Mouse (Mus musculus): Measurements from ENCODE around the gene Dnajc7. TPM values are rescaled to one million over a fixed set of nuclear protein-coding genes. Genes with fewer than 3 reads are reported as not detected.
"Not testable (repeated sequence)": the region's sequence is repeated elsewhere in the genome, so short reads cannot be mapped to it uniquely, and the experiment has no call there.

The Dnajc7 gene
- polyA plus RNA-seq, 1 experiment from 2014 or later = 188 TPM

GRCm38 (mm10) chr11:100592346-100593046 is 27.5 kb downstream of the Dnajc7 start:
- no peak overlapping the region for H3K4me3 ChIP-seq (replicated peaks)
- H3K4me1 ChIP-seq (replicated peaks) = no peaks in the 10 kb centered on the region
- no peak for ATAC-seq
- H3K36me3 ChIP-seq = peaks cover 47% of the 10 kb centered on the region
- no peak overlapping the region for H3K9ac ChIP-seq
- no peaks in the 10 kb centered on the region for H3K9me3 ChIP-seq
- WGBS = 92% methylated on average over 11 of the region's 11 CpGs
- no peak overlapping the region for H3K27ac ChIP-seq
- no peaks in the 10 kb centered on the region for H3K27me3 ChIP-seq (replicated peaks)
- H3K4me2 ChIP-seq (replicated peaks) = no peak overlapping the region

- Histone ChIP-seq H3K4me2 (replicated peaks) (no peak overlapping the region), H3K9ac (no peak overlapping the region), H3K9me3 (no peaks in the 10 kb centered on the region), H3K4me3 (replicated peaks) (no peak overlapping the region), H3K27ac (no peak overlapping the region), H3K4me1 (replicated peaks) (no peaks in the 10 kb centered on the region), H3K36me3 (peaks cover 75% of the 10 kb centered on the region), H3K27me3 (replicated peaks) (no peaks in the 10 kb centered on the region)
- WGBS = 96% methylated on average over 2 of the region's 2 CpGs
- ATAC-seq = no peak
Measured at GRCm38 (mm10) chr11:100588462-100588861, 31.5 kb downstream of the Dnajc7 start.

DNA sequence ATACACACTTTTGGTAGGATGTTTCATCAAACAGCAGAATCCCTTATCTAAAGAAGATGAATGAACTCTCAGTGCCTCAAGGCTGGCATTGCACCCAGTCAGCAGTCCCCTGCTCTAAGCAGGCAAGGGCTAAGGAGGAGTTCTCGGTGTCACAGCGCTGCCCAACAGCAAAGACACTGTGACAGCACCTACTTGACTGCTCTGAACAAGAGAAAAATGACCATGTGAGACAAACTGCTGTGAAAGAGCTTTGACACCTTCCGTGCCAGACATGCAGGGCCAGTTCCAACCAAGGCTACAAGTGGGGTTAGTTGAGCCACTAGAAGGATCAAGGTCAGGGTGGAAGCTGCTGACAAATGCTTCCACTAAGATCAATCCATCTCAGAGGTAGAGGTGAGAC is 34.8 kb downstream of the Dnajc7 start:
- no peak overlapping the region for H3K4me3 ChIP-seq (replicated peaks)
- H3K27ac ChIP-seq = no peak overlapping the region
- no peak overlapping the region for H3K4me2 ChIP-seq (replicated peaks)
- no peak for ATAC-seq
- H3K4me1 ChIP-seq (replicated peaks) = no peaks in the 10 kb centered on the region
- H3K36me3 ChIP-seq = peaks cover 76% of the 10 kb centered on the region
- no peaks in the 10 kb centered on the region for H3K9me3 ChIP-seq
- H3K9ac ChIP-seq = no peak overlapping the region
- 96% methylated on average over 3 of the region's 3 CpGs for WGBS
- H3K27me3 ChIP-seq (replicated peaks) = no peaks in the 10 kb centered on the region

- H3K36me3 ChIP-seq = peaks cover 72% of the 10 kb centered on the region
- no peaks in the 10 kb centered on the region for H3K27me3 ChIP-seq (replicated peaks)
- H3K27ac ChIP-seq = no peak overlapping the region
- H3K9me3 ChIP-seq = no peaks in the 10 kb centered on the region
- 88% methylated on average over 7 of the region's 7 CpGs for WGBS
- no peaks in the 10 kb centered on the region for H3K4me1 ChIP-seq (replicated peaks)
- H3K9ac ChIP-seq = no peak overlapping the region
- H3K4me2 ChIP-seq (replicated peaks) = no peak overlapping the region
- no peak for ATAC-seq
- H3K4me3 ChIP-seq (replicated peaks) = no peak overlapping the region
Measured at GRCm38 (mm10) chr11:100584561-100584961, 35.4 kb downstream of the Dnajc7 start.

DNA sequence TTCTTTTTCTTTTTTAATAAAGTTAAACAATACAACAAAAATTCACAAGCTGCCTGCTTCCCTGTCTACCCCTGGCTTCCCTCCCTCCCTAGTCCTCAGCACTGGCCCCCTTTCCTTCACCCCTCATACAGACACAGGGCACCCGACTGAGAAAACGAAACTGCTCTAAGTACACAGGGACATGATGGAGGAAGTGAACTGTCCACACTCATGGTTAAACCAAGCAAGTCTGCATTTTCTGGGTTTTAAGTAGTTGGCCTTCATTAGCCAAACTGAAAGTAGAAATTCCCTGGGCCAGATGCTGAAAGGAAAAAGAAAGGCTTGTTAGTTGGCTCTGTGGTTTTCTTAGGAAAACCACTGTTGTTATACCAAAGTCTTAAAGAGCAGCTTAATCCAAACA is 37.1 kb downstream of the Dnajc7 start:
- ATAC-seq = no peak
- Histone ChIP-seq H3K27me3 (replicated peaks) (no peaks in the 10 kb centered on the region), H3K9me3 (no peaks in the 10 kb centered on the region), H3K4me3 (replicated peaks) (no peak overlapping the region), H3K36me3 (peaks cover 74% of the 10 kb centered on the region), H3K4me1 (replicated peaks) (no peaks in the 10 kb centered on the region), H3K4me2 (replicated peaks) (no peak overlapping the region), H3K27ac (no peak overlapping the region), H3K9ac (no peak overlapping the region)
- 75% methylated on average over 2 of the region's 2 CpGs for WGBS

- H3K9me3 ChIP-seq; H3K4me3 ChIP-seq (replicated peaks); H3K4me1 ChIP-seq (replicated peaks); ATAC-seq; H3K9ac ChIP-seq; H3K27me3 ChIP-seq (replicated peaks); H3K27ac ChIP-seq; H3K4me2 ChIP-seq (replicated peaks): not testable (repeated sequence)
- H3K36me3 ChIP-seq = peaks cover 71% of the 10 kb centered on the region
- 93% methylated on average over 1 of the region's 1 CpGs for WGBS
Measured at GRCm38 (mm10) chr11:100582413-100582812, 37.6 kb downstream of the Dnajc7 start.

DNA sequence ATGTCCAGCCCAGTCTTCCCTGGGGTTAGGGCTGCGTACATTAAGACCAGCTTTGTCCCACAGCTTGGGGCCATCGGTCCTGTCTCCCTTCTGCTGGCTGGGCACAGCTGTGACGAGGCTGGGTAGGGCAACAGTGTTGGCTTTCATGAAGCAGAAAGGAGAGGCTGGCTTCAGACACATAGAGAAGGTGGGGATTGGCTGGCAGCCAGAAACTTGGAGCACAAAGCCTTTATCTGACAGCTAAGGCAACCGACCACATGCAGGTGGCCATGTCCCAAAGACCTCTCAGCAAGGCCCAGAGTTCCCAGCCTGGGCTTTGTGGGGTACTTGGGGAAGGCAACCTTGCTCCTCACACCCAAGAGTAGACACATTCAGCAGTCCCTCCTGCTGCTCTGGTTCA is 38.2 kb downstream of the Dnajc7 start:
- Histone ChIP-seq H3K9me3 (no peaks in the 10 kb centered on the region), H3K36me3 (peaks cover 64% of the 10 kb centered on the region), H3K4me1 (replicated peaks) (no peaks in the 10 kb centered on the region), H3K4me3 (replicated peaks) (no peak overlapping the region), H3K27me3 (replicated peaks) (no peaks in the 10 kb centered on the region), H3K27ac (no peak overlapping the region), H3K4me2 (replicated peaks) (no peak overlapping the region), H3K9ac (no peak overlapping the region)
- peak; percentile 46; the same call in 1 of the 2 replicates for ATAC-seq
- 70% methylated on average over 4 of the region's 4 CpGs for WGBS

DNA sequence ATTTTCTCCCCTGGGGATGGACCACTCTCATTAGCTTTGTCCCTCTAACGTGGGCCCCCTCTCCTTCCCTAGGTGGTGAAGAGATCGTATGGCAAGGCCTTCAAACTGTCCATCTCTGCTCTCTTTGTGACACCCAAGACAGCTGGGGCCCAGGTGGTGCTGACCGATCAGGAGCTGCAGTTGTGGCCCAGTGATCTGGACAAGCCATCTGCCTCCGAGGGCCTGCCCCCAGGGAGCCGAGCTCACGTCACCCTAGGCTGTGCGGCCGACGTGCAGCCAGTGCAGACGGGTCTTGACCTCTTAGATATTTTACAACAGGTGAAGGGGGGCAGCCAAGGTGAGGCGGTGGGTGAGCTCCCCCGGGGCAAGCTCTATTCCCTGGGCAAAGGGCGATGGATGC is 39.7 kb downstream of the Dnajc7 start:
- 88% methylated on average over 13 of the region's 13 CpGs for WGBS
- Histone ChIP-seq H3K4me1 (replicated peaks) (0 out of 2 replicates have a peak, but pooled peaks cover 3% of the 10 kb centered on the region), H3K9ac (no peak overlapping the region), H3K9me3 (no peaks in the 10 kb centered on the region), H3K27me3 (replicated peaks) (no peaks in the 10 kb centered on the region), H3K4me3 (replicated peaks) (no peak overlapping the region), H3K4me2 (replicated peaks) (no peak overlapping the region), H3K27ac (no peak overlapping the region), H3K36me3 (peaks cover 51% of the 10 kb centered on the region)
- no peak for ATAC-seq

GRCm38 (mm10) chr11:100579116-100579799 is 40.7 kb downstream of the Dnajc7 start:
- ATAC-seq = no peak
- H3K27me3 ChIP-seq (replicated peaks) = no peaks in the 10 kb centered on the region
- 90% methylated on average over 9 of the region's 9 CpGs for WGBS
- H3K4me2 ChIP-seq (replicated peaks) = no peak overlapping the region
- no peak overlapping the region for H3K27ac ChIP-seq
- H3K9me3 ChIP-seq = no peaks in the 10 kb centered on the region
- 0 out of 2 replicates have a peak, but pooled peaks cover 4% of the 10 kb centered on the region for H3K4me1 ChIP-seq (replicated peaks)
- no peak overlapping the region for H3K4me3 ChIP-seq (replicated peaks)
- peaks cover 41% of the 10 kb centered on the region for H3K36me3 ChIP-seq
- no peak overlapping the region for H3K9ac ChIP-seq

DNA sequence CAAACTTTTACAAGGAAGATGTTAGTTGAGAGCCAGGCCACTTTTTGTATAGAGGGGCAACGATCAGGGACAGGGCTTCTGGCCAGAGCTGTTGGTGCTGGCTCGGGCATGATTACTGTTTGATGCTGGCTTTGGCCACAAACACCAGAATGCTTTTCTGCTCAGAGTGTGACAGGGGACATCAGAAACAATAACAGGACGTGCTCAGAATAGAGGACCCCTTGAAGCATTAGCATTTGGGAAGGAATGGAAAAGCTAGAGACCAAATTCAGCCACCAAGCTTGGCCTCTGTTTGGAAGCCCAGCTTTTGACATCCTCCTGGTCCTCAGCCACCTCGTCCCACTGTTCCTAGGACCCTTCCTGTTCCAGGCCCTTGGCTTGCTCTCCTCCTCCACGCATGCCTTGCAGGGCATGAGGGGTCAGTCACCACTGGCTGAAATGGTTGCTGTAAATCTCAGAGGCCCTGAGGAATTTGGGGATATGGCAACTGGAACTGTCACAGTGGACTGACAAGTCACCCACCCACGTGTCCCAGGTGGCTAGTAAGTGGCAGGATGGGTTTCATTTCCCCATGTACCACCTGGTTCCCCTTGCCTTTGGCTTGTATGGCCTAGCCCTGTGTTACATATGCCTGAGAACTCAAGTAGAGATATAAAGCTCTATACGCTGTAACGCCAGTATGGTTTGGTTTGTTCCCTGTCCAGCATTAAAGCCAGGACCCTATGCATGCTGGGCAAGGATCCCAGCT is 41.9 kb downstream of the Dnajc7 start:
- no peak for ATAC-seq
- Histone ChIP-seq H3K4me2 (replicated peaks) (no peak overlapping the region), H3K9ac (no peak overlapping the region), H3K4me1 (replicated peaks) (0 out of 2 replicates have a peak, but pooled peaks cover 4% of the 10 kb centered on the region), H3K27me3 (replicated peaks) (no peaks in the 10 kb centered on the region), H3K27ac (no peak overlapping the region), H3K4me3 (replicated peaks) (no peak overlapping the region), H3K9me3 (no peaks in the 10 kb centered on the region), H3K36me3 (peaks cover 29% of the 10 kb centered on the region)
- WGBS = 76% methylated on average over 8 of the region's 8 CpGs

GRCm38 (mm10) chr11:100576256-100576655 is 43.7 kb downstream of the Dnajc7 start:
- H3K36me3 ChIP-seq = peaks cover 18% of the 10 kb centered on the region
- no peak overlapping the region for H3K4me3 ChIP-seq (replicated peaks)
- 0 out of 2 replicates have a peak, but pooled peaks cover under 1% of the 10 kb centered on the region for H3K27me3 ChIP-seq (replicated peaks)
- H3K4me2 ChIP-seq (replicated peaks) = peak overlapping the region; percentile 69
- H3K27ac ChIP-seq = no peak overlapping the region
- peaks cover 7% of the 10 kb centered on the region; the same call in 1 of the 2 replicates for H3K4me1 ChIP-seq (replicated peaks)
- H3K9me3 ChIP-seq = no peaks in the 10 kb centered on the region
- WGBS = 73% methylated on average over 21 of the region's 21 CpGs
- no peak overlapping the region for H3K9ac ChIP-seq
- ATAC-seq = no peak

- peaks cover 15% of the 10 kb centered on the region for H3K4me1 ChIP-seq (replicated peaks)
- peak; percentile 21; the same call in 1 of the 2 replicates for ATAC-seq
- peak overlapping the region; percentile 69 for H3K4me2 ChIP-seq (replicated peaks)
- peak overlapping the region; percentile 68 for H3K4me3 ChIP-seq (replicated peaks)
- H3K27ac ChIP-seq = peak overlapping the region; percentile 30; the same call in 1 of the 2 replicates
- H3K36me3 ChIP-seq = peaks cover 12% of the 10 kb centered on the region; the same call in 1 of the 2 replicates
- peaks cover 7% of the 10 kb centered on the region; the same call in 1 of the 2 replicates for H3K27me3 ChIP-seq (replicated peaks)
- WGBS = 28% methylated on average over 2 of the region's 2 CpGs
- H3K9me3 ChIP-seq = no peaks in the 10 kb centered on the region
- H3K9ac ChIP-seq = peak overlapping the region; percentile 54
Measured at GRCm38 (mm10) chr11:100575484-100575855, 44.5 kb downstream of the Dnajc7 start.

Measured in intestine, embryonic 15.5 days (tissue).